Mouse (Mus musculus): ENCODE measurements around the gene Rab8b.
"Not testable (repeated sequence)": the region's sequence is repeated elsewhere in the genome, so short reads cannot be mapped to it uniquely, and the experiment has no call there.

Rab8b gene

DNA sequence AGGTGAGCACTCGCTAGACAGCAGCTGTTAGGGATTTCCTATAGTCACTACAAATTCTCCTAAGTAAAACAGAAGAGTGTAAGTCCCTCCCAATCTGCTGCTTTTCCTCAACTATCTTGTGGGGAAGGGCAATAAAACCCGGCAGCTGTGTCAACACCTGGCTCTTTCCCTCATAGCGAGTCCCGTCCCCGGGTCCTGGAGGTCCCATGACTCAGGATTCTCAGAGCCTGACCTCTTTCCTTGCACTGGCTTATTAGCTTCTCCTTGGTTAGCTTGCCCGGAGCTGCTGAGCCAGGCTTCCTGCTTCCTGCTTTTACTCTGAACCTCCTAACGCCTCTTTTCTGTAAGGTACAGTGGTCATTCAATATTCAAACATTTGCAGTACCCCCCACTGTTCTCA, 63.6 kb downstream of the Rab8b start:
- in situ Hi-C loops (cut with MboI; ENCODE audit: unreplicated experiment in 2 of 2): no loop called here

DNA sequence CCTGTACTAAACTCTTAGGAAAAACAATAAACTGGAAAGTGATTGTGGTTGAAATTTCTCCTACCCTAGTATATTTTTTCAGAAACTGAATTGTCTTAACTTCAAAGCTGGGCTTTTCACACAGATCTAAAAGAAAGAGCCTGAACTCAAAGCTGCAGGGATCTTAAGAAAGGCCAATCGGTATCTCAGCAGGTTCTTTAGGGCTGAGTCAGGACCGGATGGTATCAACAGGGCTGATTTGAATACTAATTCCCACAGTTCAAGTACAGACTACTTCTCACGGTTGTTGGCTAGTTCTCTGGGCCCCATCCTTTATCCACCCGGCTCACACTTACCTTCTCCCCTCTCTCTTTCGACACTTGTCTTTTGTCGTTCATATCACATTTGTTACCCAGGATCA, 66.9 kb downstream of the Rab8b start:
- in situ Hi-C loops (cut with MboI; ENCODE audit: unreplicated experiment in 2 of 2): no loop called here

DNA sequence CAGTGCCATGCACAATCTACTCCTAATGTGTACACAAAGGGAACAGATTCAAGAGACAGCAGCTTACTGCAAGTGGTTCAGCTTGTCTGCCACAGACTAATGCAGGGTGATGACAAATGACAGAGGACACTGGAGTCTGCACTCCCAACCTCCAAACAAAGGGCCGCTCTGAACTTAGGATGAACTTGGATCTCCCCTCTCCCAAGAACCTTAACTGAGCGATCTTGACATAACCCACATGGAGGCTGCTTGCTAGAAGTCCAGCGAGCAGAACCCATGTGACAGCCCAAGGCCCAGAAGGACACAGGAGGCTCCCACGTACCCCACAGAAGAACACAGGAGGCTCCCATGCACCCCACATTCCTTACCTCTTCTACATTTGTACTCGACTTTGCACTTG, 68.5 kb downstream of the Rab8b start:
- in situ Hi-C loops (cut with MboI; ENCODE audit: unreplicated experiment in 2 of 2): no loop called here

DNA sequence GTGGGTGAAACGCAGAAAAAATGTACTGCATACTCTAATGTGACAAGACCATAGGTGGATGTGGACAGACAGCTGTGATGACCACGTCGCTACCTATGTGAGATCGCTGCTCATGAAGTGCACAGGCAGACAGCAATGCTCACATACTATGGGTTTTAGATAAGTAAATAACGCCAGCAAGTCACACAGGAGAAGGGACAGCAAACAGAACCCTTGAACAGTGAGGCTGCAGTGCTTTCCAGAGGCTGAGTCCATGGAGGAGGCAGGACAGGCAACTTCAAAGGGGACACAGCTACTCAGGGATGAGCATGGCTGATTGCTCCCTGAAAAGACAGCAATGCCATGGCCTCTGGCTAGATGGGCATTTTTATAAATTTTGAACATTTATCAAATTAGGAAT, 72.7 kb downstream of the Rab8b start:
- in situ Hi-C loops (cut with MboI; ENCODE audit: unreplicated experiment in 2 of 2): no loop called here

- in situ Hi-C loops (cut with MboI; ENCODE audit: unreplicated experiment in 2 of 2): loop anchor here (5.0 to 10.0 kb wide), 2 partner anchors 102 to 110 kb away; partner anchors contain the start of gene Rps27l (in 1 of the 2)
Observed at GRCm38 (mm10) chr9:66835097-66835480, 84.4 kb downstream of the Rab8b start.

DNA sequence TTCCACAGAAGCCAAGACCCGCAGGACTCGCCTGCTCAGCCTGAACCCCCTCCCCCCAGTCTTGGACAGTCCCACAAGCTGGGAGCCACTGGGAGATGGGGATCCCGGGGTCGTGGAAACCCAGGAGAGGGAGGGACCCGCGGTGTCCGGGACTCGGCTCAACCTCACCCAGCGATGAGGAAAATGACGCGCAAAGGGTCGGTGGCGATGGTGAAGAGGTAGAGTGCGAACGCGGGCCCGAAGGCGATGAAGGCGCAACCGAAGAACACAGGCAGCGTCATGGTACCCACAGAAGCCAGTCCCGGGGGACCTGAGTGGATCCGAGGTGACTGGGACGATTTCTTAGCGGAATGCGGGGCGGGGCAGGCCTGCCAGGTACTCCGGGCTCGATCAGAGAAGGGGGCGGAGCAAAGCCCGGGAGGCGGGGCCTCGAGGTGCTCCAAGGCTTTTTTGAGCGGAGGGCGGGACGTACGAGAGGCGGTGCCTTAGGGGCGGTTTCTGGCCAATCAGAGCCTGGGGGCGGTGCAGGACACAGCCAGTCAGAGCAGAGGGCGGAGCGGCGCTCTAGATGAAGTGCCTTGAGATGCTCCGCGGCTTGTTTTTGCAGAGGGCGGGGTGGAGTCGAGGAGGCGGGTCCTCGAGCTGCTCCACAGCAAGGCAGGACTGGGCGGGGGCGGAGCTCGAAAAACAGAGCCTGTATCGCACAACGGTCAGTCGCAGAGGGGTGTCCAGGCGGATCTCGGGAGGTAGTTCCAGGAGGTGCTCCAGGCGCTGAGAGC, 85.0 kb downstream of the Rab8b start, which contains the start of gene Aph1c:
TSS of gene Aph1c (minus strand) at position 409 of the 779 bp plus-strand sequence.
- in situ Hi-C loops (cut with MboI; ENCODE audit: unreplicated experiment in 2 of 2): loop anchor here (5.0 to 10.0 kb wide), 2 partner anchors 103 to 110 kb away; partner anchors contain the start of gene Rps27l (in 1 of the 2)

DNA sequence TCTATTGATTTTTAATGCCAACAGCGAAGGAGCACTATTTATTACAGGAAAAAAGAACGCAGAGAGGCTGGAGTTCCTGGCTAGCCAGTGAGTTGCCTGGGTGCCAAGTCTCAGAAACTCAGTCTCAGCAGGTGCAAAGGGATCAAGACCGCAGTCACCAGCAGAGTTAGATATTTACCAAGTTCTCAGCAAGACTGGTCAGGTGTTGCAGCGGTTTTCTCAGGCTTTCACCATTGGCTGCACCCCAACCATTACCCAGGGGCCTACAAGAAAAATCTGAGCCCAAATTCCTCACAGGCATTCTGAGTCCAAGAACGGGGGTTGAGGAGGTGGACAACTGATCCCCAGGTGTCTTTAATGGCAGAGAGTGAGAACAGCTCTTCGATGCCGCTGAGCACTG, 85.6 kb downstream of the Rab8b start:
- in situ Hi-C loops (cut with MboI; ENCODE audit: unreplicated experiment in 2 of 2): loop anchor here in 1 of 2 experiments (10.0 kb wide), 1 partner anchor 111 kb away; the partner anchor contains the start of gene Rps27l

GRCm38 (mm10) chr9:66832366-66832908, 87.0 kb downstream of the Rab8b start:
- in situ Hi-C loops (cut with MboI; ENCODE audit: unreplicated experiment in 2 of 2): loop anchor here in 1 of 2 experiments (10.0 kb wide), 1 partner anchor 112 kb away; the partner anchor contains the start of gene Rps27l

DNA sequence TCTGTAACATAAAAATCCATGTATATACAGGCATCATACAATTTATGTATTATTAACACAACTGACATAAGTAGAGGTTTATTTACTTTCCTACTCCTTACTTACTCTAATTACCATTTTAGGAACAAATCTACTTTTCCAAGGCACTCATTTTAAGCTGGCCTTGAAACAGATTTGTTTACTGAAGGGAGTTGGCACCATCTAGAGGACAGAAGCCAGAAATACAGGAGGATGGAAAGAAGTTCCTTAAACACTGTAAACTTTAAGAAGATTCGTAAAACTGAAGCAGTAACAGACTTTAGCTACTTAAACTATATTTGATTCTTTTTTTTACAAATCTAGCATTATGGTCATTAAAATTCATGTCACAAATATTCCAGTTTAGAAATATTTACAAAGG, 93.5 kb downstream of the Rab8b start:
- in situ Hi-C loops (cut with MboI; ENCODE audit: unreplicated experiment in 2 of 2): loop anchor here (5.0 to 10.0 kb wide), 7 partner anchors 34 to 689 kb away; no protein-coding TSS in a partner anchor

DNA sequence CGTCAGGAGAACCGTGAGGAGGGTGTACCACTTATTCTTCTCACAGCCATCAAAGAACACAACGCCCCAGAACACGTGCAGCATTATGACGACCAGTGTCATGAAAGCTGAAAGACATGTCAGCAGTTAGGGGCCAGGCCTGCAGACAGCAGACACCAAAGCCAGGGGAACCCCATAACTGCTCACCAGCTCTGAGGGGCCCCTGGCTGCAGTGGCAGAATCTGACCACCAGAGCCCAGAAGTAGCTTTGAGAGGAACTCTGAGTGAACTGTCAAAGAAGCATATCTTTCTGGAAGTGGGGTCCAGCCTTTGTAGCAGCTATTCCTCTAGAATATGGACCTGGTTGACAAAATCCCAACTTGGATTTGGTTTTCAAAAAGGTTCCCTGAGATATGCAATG, 97.2 kb downstream of the Rab8b start:
- in situ Hi-C loops (cut with MboI; ENCODE audit: unreplicated experiment in 2 of 2): loop anchor here in 1 of 2 experiments (5.0 to 10.0 kb wide), 4 partner anchors 117 to 677 kb away; no protein-coding TSS in a partner anchor

- in situ Hi-C loops (cut with MboI; ENCODE audit: unreplicated experiment in 2 of 2): loop anchor here in 1 of 2 experiments (5.0 to 10.0 kb wide), 4 partner anchors 116 to 676 kb away; no protein-coding TSS in a partner anchor
Observed at GRCm38 (mm10) chr9:66820996-66821395, 98.5 kb downstream of the Rab8b start.

DNA sequence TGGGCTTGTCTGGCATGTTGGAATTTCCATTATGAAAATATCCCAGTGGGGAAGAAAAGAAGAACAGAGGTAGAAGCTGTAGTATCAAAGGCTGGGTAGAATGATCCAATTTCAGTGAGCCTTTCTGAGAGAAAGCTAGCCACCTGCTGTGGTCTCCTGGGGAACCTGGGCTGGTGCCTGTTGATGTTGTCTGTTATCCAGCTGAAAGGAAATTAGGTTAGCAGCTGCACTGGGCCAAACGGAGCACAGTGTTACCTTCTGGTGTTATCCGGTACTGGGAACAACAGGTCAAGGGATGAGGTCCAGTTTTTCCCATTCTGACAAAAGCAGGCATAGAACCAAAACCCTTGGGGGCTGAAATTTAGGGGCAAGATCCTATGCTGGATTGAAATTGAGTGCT, 106.1 kb downstream of the Rab8b start:
- in situ Hi-C loops (cut with MboI; ENCODE audit: unreplicated experiment in 2 of 2): loop anchor here in 1 of 2 experiments (5.0 kb wide), 1 partner anchor 171 kb away; no protein-coding TSS in a partner anchor

DNA sequence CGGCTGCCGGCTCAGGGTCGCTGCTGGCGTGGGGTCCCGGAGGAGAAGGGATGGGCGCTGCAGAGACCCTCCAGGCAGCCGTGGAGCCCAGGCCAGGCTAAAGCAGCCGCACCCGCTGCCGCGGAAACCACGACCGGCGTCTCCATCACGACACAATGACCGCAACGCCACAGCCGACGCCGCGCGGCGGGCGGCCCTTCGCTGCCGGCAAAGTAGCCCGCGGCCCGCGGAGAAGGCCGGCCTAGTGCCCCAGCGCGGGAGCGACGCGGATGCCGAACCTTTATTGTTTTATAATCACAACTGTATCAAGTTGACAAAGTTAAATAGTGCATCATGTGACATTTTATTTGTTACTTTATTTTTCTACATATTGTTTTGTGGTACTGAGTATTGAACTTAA, 113.5 kb downstream of the Rab8b start:
- in situ Hi-C loops (cut with MboI; ENCODE audit: unreplicated experiment in 2 of 2): not testable (repeated sequence)

DNA sequence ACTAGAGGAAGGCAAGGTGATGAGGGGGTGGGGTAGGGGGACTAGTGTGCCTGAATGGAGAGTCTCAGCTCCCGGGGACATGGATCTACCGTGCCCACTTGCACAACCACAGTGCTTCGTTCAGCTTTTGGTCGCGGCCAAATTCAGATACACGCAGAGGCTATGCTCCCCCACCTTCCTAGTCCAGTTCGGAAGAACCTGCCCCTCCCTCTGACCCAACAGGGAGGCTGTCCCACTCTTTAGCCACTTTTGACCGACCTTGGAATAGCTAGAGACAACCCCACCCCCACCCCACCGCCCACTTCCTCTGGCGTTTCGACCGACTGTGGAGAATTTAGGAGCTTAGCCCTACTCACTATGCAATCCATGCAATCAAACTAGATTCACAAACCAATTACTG, 117.5 kb downstream of the Rab8b start:
- in situ Hi-C loops (cut with MboI; ENCODE audit: unreplicated experiment in 2 of 2): no loop called here

DNA sequence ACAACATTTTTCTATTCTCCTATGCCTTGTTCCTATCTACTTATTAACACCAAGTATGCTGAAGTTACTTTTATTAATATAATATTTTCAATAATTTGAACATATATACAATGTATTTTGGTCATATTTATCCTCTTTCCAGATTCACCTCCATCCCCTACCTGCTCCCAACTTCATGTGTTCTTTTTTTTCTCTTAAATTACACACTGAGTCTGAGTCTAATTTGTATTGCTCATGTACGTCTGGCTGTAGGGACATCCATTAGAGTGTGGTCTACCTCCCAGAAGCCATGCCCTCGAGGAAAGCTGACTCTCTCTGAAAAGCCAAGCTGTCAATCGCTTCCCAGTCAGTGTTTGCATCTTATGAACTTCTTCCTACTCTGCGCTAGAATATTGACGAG, 122.7 kb downstream of the Rab8b start, which contains the start of gene Gm10647:
TSS of gene Gm10647 (plus strand) at position 301 of the 400 bp plus-strand sequence.
- in situ Hi-C loops (cut with MboI; ENCODE audit: unreplicated experiment in 2 of 2): loop anchor here in 1 of 2 experiments (10.0 kb wide), 1 partner anchor 652 kb away; no protein-coding TSS in a partner anchor

DNA sequence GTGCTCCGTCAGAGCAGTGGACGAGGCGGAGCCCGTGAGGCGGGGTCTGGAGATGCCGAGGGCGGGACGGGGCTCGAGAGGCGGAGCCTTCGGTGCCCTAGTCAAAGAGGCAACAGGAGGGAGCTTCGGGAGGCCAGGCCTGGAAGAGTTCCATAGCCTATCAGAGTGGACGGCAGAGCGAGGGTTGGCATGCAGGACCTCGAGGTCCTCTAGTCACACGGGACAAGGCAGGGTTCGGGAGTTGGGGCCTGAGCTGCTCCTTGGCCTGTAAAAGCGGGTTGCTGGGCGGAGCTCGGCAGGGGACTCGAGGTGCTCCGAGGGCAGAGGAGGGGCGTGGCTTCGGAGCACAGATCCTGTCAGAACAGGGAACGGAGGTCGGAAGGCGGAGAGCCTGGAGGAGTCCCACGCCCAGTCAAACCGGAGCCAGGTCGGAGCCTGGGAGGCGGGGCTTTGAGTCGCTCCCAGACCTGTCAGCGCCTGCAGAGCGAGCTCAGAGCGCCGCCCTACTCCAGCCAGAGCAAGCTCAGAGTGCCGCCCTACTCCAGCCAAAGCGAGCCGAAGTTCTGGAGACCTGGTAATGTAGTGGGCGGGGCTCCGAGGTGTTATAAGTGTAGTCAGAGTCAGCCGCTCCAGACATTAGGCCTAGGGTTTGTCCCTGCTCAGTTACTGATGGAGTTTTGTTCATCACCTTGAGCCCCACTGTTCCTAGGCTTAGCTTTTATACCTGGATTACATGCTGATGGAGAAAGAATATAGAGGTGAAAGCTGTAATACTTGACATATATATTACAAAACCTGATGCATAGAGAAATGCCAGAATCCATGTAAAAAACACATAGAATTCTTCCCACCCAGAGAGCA, 123.8 kb downstream of the Rab8b start, which contains the start of gene Aph1b:
TSS of gene Aph1b (minus strand) at position 27 of the 861 bp plus-strand sequence.
- in situ Hi-C loops (cut with MboI; ENCODE audit: unreplicated experiment in 2 of 2): loop anchor here in 1 of 2 experiments (10.0 kb wide), 1 partner anchor 651 kb away; no protein-coding TSS in a partner anchor

DNA sequence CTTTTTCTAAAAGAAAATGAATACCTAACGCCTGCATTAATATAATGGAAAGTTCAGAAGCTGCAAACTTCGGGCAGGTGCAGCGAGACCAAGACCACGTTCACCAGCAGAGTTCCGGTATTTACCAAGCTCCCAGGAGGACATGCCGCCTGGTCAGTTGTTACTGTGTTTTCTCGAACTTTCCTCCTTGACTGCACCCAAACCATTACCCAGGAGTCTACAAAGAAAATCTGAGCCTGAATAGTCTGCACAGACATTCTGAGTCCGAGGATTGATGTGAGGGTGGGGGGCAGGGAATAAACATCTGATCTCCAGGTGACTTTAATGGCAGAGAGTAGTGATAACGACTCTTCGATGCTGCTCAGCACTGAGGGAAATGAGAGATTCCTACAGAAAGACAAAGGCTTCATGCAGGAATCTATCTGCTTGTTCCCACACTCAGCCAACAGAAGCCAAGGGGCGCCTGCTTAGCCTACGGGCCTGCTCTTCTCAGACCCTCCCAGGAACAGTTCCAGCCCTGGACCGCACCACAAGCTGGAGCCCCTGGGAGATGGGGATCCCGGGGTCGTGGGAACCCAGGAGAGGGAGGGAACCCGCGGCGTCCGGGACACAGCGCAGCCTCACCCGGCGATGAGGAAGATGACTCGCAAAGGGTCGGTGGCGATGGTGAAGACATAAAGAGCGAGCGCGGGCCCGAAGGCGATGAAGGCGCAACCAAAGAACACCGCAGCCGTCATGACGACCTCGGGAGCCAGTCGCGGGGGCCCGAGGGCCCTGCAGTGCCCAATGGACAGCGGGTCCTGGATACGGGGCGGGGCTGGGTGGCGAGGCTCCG, 124.6 kb downstream of the Rab8b start:
- in situ Hi-C loops (cut with MboI; ENCODE audit: unreplicated experiment in 2 of 2): loop anchor here in 1 of 2 experiments (5.0 to 10.0 kb wide), 3 partner anchors 32 to 650 kb away; no protein-coding TSS in a partner anchor
